Mouse (Mus musculus): ENCODE data around the gene Dmwd.

Gene Dmwd

GRCm38 (mm10) chr7:19121686-19122085, 45.7 kb downstream of the Dmwd start:
- POLR2A ChIA-PET = interaction anchor here in 2 of 4 experiments (1.9 to 4.3 kb wide), 3 partner anchors 8 to 28 kb away, joined by 5 to 64 read pairs (median 32); partner anchors contain the start of gene Six5 (in 1 of the 2)
- CTCF ChIA-PET = interaction anchor here in 1 of 4 experiments (4.2 kb wide), 1 partner anchor 29 kb away, joined by 31 read pairs; no protein-coding TSS in a partner anchor

- POLR2A ChIA-PET = interaction anchor here in 1 of 4 experiments (0.6 to 0.7 kb wide), 2 partner anchors 37 to 54 kb away, joined by 4 to 5 read pairs; no protein-coding TSS in a partner anchor
- CTCF ChIA-PET = interaction anchor here in 2 of 4 experiments (0.6 to 1.7 kb wide), 5 partner anchors 10 to 388 kb away, joined by 3 to 6 read pairs (median 3); no protein-coding TSS in a partner anchor
Measured at GRCm38 (mm10) chr7:19124713-19125112, 48.7 kb downstream of the Dmwd start.

GRCm38 (mm10) chr7:19127744-19128143, 51.7 kb downstream of the Dmwd start:
- CTCF ChIA-PET = interaction anchor here (0.6 to 1.3 kb wide), 10 partner anchors 9 to 225 kb away, joined by 3 to 6 read pairs (median 3); partner anchors contain the start of gene Six5 (in 1 of the 4)
- POLR2A ChIA-PET = interaction anchor here in 2 of 4 experiments (0.6 to 6.7 kb wide), 4 partner anchors 8 to 167 kb away, joined by 4 to 32 read pairs (median 16); partner anchors contain the start of genes Fbxo46 (in 2 of the 2) and Gm4969 (in 1 of the 2)

- CTCF ChIA-PET = interaction anchor here in 1 of 4 experiments (1.3 to 2.0 kb wide), 2 partner anchors 10 to 106 kb away, joined by 3 to 8 read pairs; partner anchors contain the start of genes Fbxo46 and Foxa3
- POLR2A ChIA-PET = interaction anchor here in 2 of 4 experiments (1.0 to 6.7 kb wide), 4 partner anchors 9 to 46 kb away, joined by 3 to 32 read pairs (median 15); partner anchors contain the start of genes Fbxo46 (in 2 of the 2), Eml2 (in 1 of the 2) and Gm4969 (in 1 of the 2)
Measured at GRCm38 (mm10) chr7:19129396-19129795, 53.4 kb downstream of the Dmwd start.

GRCm38 (mm10) chr7:19130657-19131056, 54.6 kb downstream of the Dmwd start:
- CTCF ChIA-PET = interaction anchor here in 3 of 4 experiments (0.6 to 2.7 kb wide), 9 partner anchors 10 to 685 kb away, joined by 3 to 10 read pairs (median 3); partner anchors contain the start of genes Fbxo46 (in 1 of the 3), Foxa3 (in 1 of the 3) and Gipr (in 1 of the 3)
- POLR2A ChIA-PET = interaction anchor here in 3 of 4 experiments (0.6 to 6.7 kb wide), 8 partner anchors 9 to 477 kb away, joined by 3 to 32 read pairs (median 5); partner anchors contain the start of genes Fbxo46 (in 2 of the 3) and Gm4969 (in 1 of the 3)

GRCm38 (mm10) chr7:19131324-19131848, 55.4 kb downstream of the Dmwd start:
- POLR2A ChIA-PET = interaction anchor here in 3 of 4 experiments (0.7 to 6.7 kb wide), 14 partner anchors 9 to 556 kb away, joined by 3 to 32 read pairs (median 4); partner anchors contain the start of genes Fbxo46 (in 3 of the 3) and Gm4969 (in 1 of the 3)
- CTCF ChIA-PET = interaction anchor here in 3 of 4 experiments (0.6 to 2.7 kb wide), 10 partner anchors 11 to 684 kb away, joined by 3 to 10 read pairs (median 3); partner anchors contain the start of genes Fbxo46 (in 1 of the 3) and Gipr (in 1 of the 3)
